Mouse (Mus musculus): ENCODE results near the gene Esp1. TPM values are rescaled to one million over a fixed set of nuclear protein-coding genes. Genes with fewer than 3 reads are reported as not detected.
"Not testable (repeated sequence)": the region's sequence is repeated elsewhere in the genome, so short reads cannot be mapped to it uniquely, and the experiment has no call there.

The Esp1 gene
- not detected in 2 replicates for polyA plus RNA-seq (2016; fragmentation: Nextera tagmentation; extraction: Ambion mirVana)

DNA sequence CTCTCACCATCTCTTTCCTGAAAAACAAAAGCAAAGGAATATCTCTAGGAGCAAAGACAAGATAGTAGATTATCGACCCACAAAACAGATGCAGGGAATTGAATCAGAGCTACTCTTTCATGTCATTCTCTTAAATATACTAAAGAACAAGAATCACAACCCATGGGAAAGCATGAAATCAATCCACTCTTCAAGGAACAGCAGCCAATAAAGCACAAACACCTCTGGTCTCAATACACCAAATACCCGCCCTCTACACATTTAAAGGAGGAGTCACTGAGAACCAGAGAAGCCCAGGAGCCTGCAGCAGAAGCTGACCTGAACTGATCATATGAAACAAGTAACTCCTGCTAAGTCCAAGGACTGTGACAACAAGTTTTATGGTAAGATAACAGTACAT is at the start of gene Esp1:
Esp1 (plus strand) TSS at position 301 of the 400 bp plus-strand sequence.
- 0 out of 2 replicates have a peak, but pooled peaks cover under 1% of the 10 kb centered on the region for H3K4me1 ChIP-seq
- no peak for DNase-seq (ENCODE audit: low spot score)
- WGBS, result 81% methylated on average over 2 of the region's 2 CpGs
- H3K36me3 ChIP-seq, result no peaks in the 10 kb centered on the region
- H3K4me3 ChIP-seq, result no peak within 1 kb of the TSS
- H3K9me3 ChIP-seq (replicated peaks), result no peaks in the 10 kb centered on the region
- H3K27ac ChIP-seq, result no peak within 1 kb of the TSS
- no peaks in the 10 kb centered on the region for H3K27me3 ChIP-seq (ENCODE audit: low read depth, poor library complexity, severe bottlenecking)

DNA sequence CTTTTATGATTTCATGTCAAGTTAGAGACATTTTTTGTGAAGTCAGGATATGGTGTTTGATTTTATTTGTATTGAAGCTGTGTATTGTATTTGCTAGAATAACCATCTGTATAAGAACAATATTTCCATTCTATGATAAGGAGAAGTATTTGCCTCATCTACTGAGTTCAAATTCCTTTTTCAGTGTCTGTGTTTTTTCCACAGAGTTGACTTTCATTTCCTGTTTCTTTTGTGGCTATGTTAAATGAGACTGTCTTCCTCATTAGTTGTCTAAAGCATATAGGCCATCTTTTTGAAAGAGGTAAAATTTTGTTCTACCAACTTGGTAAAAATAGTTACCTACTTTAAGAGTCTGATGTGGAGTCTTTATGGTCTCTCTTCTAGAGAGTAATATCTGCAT is 10.6 kb upstream of the Esp1 start:
- no peaks in the 10 kb centered on the region for H3K36me3 ChIP-seq
- H3K27ac ChIP-seq, result no peak overlapping the region
- H3K27me3 ChIP-seq (ENCODE audit: low read depth, poor library complexity, severe bottlenecking), result no peaks in the 10 kb centered on the region
- no peaks in the 10 kb centered on the region for H3K4me1 ChIP-seq
- H3K9me3 ChIP-seq (replicated peaks), result no peaks in the 10 kb centered on the region
- H3K4me3 ChIP-seq, result no peak overlapping the region
- no peak for DNase-seq (ENCODE audit: low spot score)

DNA sequence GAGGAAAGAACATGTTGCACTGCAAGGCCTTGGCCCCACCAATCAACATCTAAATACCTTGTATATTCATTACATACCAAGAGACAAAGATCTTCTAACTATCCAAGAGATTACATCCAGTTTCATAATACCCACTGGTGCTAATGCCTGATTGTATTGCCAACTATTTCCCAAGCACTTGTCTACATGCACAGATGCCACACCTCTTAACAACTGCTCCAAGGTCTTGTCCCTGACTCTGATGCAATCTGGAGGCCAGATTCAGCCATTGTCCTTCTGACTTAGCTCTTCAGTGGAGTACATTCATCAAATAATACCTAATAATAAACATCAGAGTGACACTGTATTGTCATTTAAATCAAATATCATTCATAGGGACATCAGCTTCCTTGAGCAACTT is 9.9 kb upstream of the Esp1 start:
- H3K4me1 ChIP-seq; H3K36me3 ChIP-seq; DNase-seq (ENCODE audit: low spot score); H3K9me3 ChIP-seq (replicated peaks); H3K27me3 ChIP-seq (ENCODE audit: low read depth, poor library complexity, severe bottlenecking); H3K4me3 ChIP-seq; H3K27ac ChIP-seq: not testable (repeated sequence)

DNA sequence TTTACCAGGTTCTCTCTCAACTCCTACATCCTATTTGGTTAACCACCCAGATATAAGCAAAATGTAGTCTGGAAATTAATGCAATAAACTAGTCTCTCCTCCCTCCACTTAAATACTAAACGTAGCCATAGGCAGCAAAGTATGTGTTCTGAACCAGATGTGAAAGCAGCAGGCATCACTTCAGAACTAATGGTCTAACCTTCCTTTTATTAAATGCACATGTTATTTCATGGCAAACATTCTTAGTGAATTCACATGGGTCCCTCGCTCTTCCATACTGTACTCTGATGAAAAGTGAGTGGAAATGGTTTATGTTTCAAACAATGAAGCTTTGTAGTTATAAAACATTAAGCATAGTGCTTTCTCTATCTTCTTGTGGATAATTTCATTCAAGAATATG is 4.4 kb downstream of the Esp1 start:
- 0 out of 2 replicates have a peak, but pooled peaks cover 2% of the 10 kb centered on the region for H3K4me1 ChIP-seq
- H3K9me3 ChIP-seq (replicated peaks), result no peaks in the 10 kb centered on the region
- 60% methylated on average over 2 of the region's 2 CpGs for WGBS
- H3K27me3 ChIP-seq (ENCODE audit: low read depth, poor library complexity, severe bottlenecking), result no peaks in the 10 kb centered on the region
- DNase-seq (ENCODE audit: low spot score), result no peak
- no peaks in the 10 kb centered on the region for H3K36me3 ChIP-seq
- H3K27ac ChIP-seq, result no peak overlapping the region
- no peak overlapping the region for H3K4me3 ChIP-seq

DNA sequence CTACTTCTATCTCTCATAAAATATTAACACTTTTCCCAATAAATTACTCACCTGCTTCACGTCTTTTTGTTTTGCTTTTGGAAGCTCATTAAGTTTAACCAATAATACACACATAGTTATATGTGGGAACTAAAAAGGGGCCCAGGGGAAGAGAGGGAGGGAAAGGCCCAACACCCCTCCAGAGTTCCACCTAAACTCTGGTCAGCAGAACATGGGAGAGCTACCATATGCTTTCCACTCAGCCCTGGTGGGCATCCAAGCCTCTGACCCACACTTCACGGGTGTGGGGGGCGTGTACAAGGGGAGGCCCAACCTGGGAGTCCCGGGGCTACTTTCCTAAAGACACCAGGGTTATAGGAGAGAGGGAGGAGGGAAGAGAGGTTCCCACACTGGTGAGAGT is 4.8 kb downstream of the Esp1 start:
- 69% methylated on average over 4 of the region's 4 CpGs for WGBS

DNA sequence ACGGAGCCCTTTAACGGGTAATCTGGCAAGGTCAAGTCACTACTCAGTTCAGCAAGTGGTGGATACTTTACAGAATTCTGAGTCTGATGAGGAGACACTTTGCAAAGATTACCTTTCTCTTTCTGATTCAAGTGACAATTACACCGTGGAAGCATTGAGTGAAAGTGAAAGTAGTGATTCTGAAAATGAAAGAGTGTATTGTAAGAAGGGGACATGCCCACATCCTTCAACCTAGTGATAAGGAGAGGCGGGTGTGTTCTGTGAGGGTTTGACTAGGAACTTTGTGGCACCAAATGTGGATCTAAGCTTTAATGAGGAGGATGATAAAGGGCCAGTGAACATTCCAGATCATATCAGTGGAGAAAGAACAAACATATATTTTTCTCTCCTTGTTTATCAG is 36.7 kb downstream of the Esp1 start:
- H3K4me3 ChIP-seq, result no peak overlapping the region
- H3K9me3 ChIP-seq (replicated peaks), result no peaks in the 10 kb centered on the region
- H3K27ac ChIP-seq, result no peak overlapping the region
- no peaks in the 10 kb centered on the region for H3K27me3 ChIP-seq (ENCODE audit: low read depth, poor library complexity, severe bottlenecking)
- no peak for DNase-seq (ENCODE audit: low spot score)
- no peaks in the 10 kb centered on the region for H3K4me1 ChIP-seq
- WGBS, result 83% methylated on average over 4 of the region's 4 CpGs
- H3K36me3 ChIP-seq, result no peaks in the 10 kb centered on the region

More for the DNA sequence above, 4.8 kb downstream of the Esp1 start:
- Histone ChIP-seq H3K4me3 (no peak overlapping the region), H3K9me3 (replicated peaks) (no peaks in the 10 kb centered on the region), H3K27ac (peak overlapping the region; percentile 40; the same call in 1 of the 2 replicates), H3K36me3 (no peaks in the 10 kb centered on the region), H3K27me3 (ENCODE audit: low read depth, poor library complexity, severe bottlenecking) (no peaks in the 10 kb centered on the region), H3K4me1 (0 out of 2 replicates have a peak, but pooled peaks cover 2% of the 10 kb centered on the region)
- no peak for DNase-seq (ENCODE audit: low spot score)

DNA sequence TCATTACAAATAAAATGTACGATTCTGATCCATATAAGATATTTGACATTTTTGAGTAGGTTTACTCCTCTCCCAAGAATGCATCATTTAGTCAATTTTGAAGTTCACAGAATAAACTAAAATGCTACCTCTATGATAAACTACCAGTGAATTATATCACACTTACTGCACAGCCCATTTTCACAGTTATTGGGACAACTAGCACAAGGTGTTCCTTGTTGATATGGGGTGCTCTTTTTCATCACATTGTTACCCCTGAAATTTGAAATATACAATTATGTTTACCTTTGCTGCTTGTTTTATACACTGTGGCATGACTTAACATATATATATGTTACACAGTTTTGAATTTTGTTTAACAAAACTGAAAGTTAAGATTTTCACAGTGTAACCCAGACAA is 40.2 kb downstream of the Esp1 start:
- Histone ChIP-seq H3K4me3 (no peak overlapping the region), H3K9me3 (replicated peaks) (no peaks in the 10 kb centered on the region), H3K27ac (no peak overlapping the region), H3K36me3 (no peaks in the 10 kb centered on the region), H3K27me3 (ENCODE audit: low read depth, poor library complexity, severe bottlenecking) (no peaks in the 10 kb centered on the region), H3K4me1 (no peaks in the 10 kb centered on the region)
- no peak for DNase-seq (ENCODE audit: low spot score)
- 94% methylated on average over 1 of the region's 1 CpGs for WGBS

Other genes starting within 250 kb of the Esp1 start
- not detected in 2 replicates for gene Esp8, start 207.1 kb upstream of the Esp1 start, polyA plus RNA-seq (2016; fragmentation: Nextera tagmentation; extraction: Ambion mirVana)
- not detected in 2 replicates for gene Esp6, start 165.6 kb upstream of the Esp1 start, polyA plus RNA-seq (2016; fragmentation: Nextera tagmentation; extraction: Ambion mirVana)
- not detected in 2 replicates for gene Esp4, start 128.5 kb upstream of the Esp1 start, polyA plus RNA-seq (2016; fragmentation: Nextera tagmentation; extraction: Ambion mirVana)
- not detected in 2 replicates for gene Esp3, start 95.0 kb upstream of the Esp1 start, polyA plus RNA-seq (2016; fragmentation: Nextera tagmentation; extraction: Ambion mirVana)
- gene Crisp2, start 79.9 kb downstream of the Esp1 start, polyA plus RNA-seq (2016; fragmentation: Nextera tagmentation; extraction: Ambion mirVana), result not detected in 2 replicates
- gene Rhag, start 84.0 kb downstream of the Esp1 start, polyA plus RNA-seq (2016; fragmentation: Nextera tagmentation; extraction: Ambion mirVana), result 5.4 and 5.5 TPM in 2 replicates
- gene 9130008F23Rik, start 153.4 kb downstream of the Esp1 start, polyA plus RNA-seq (2016; fragmentation: Nextera tagmentation; extraction: Ambion mirVana), result 0.63 and 1.7 TPM in 2 replicates
- gene Glyatl3, start 187.2 kb downstream of the Esp1 start, polyA plus RNA-seq (2016; fragmentation: Nextera tagmentation; extraction: Ambion mirVana), result not detected in 2 replicates
- gene Mut, start 207.6 kb downstream of the Esp1 start, polyA plus RNA-seq (2016; fragmentation: Nextera tagmentation; extraction: Ambion mirVana), result 29.1 and 32.4 TPM in 2 replicates
- gene Cenpq, start 207.9 kb downstream of the Esp1 start, polyA plus RNA-seq (2016; fragmentation: Nextera tagmentation; extraction: Ambion mirVana), result 35.7 and 38.9 TPM in 2 replicates

All from limb, embryonic 10.5 days (tissue).